Mouse (Mus musculus): ENCODE results near the gene Neurl3.

DNA sequence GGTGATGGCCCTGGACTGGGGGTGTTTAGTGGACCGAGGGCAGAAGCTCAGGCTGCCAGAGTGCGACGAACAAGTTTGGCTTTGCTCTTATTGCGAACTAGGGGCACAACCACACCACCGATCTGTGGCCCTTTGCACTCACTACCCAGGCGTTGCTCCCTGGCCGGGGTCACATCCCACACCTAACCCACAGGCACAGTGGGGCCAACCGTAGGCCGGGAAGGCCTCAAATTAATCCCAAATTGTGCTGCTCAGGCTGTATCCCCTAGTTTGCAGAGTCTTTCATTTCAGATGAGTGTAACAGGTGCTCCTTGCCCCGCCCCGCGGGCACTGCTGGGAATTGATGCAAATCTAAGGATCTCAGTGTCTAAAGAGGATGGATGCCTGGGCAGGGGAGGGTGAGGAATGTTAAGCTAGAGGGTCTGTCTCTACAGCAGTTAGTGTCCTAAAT, 34.0 kb upstream of the Neurl3 start:
- TF ChIP-seq GABPA (IDR thresholded peaks at IDR 0.05; ENCODE audit: low read depth, low read length) (no peak), CTCF (IDR thresholded peaks at IDR 0.05 in 2 of 3, conservative IDR thresholded peaks at IDR 0.05 in 1 of 3; ENCODE audit: control insufficient read depth in 1 of 3, insufficient read depth in 1 of 3, low read depth in 2 of 3, low read length in 3 of 3, poor library complexity in 1 of 3, severe bottlenecking in 1 of 3) (no peak), USF2 (IDR thresholded peaks at IDR 0.05; ENCODE audit: borderline replicate concordance in 1 of 2, insufficient read depth in 1 of 2, low read depth in 1 of 2, low read length in 2 of 2) (no peak), USF1 (IDR thresholded peaks at IDR 0.05; ENCODE audit: low read depth, low read length) (no peak), EP300 (IDR thresholded peaks at IDR 0.05; ENCODE audit: low read depth in 1 of 2, low read length in 2 of 2) (no peak), MXI1 (IDR thresholded peaks at IDR 0.05; ENCODE audit: low read depth, low read length) (no peak), GATA1 (IDR thresholded peaks at IDR 0.05; ENCODE audit: low read depth, low read length) (no peak), RAD21 (IDR thresholded peaks at IDR 0.05; ENCODE audit: low read depth, low read length) (no peak), CHD1 (IDR thresholded peaks at IDR 0.05; ENCODE audit: low read depth, low read length) (no peak), MAFK (IDR thresholded peaks at IDR 0.05; ENCODE audit: borderline replicate concordance, low read depth, low read length) (no peak), JUND (IDR thresholded peaks at IDR 0.05; ENCODE audit: low read depth, low read length) (no peak)

Measured in MEL (cell line).